Mouse (Mus musculus) brown adipose tissue, adult 24 weeks (tissue): Measurements from ENCODE around the gene Wnt7a. TPM values are rescaled to one million over a fixed set of nuclear protein-coding genes. Genes with fewer than 3 reads are reported as not detected.

Source experiments
- H3K27ac ChIP-seq: fragments of 200-500 bp; replicated peaks from 2 replicates; pipeline ENCODE4 v1.5.1; 2012; ENCODE audit warnings: low read depth, mild to moderate bottlenecking, low read length
- H3K4me1 ChIP-seq: fragments of 200-500 bp; 2 replicates; pipeline ENCODE4 v1.6.1; 2012; ENCODE audit warnings: low read length, mixed read lengths; ENCODE audit not compliant: control insufficient read depth, insufficient read depth, insufficient read length
- H3K4me3 ChIP-seq: fragments of 200-500 bp; 2 replicates; pipeline ENCODE4 v1.5.1; 2012; ENCODE audit warnings: low read depth, mild to moderate bottlenecking, low read length, moderate library complexity; ENCODE audit not compliant: insufficient read depth
- polyA plus RNA-seq: library from polyadenylated mRNA; stranded (reverse); fragments of >200 nt; gene quantifications from 2 replicates; pipeline ENCODE4 v1.2.4, GENCODE M21; 2012; ENCODE audit not compliant: missing spikeins, insufficient read depth, insufficient read length

The Wnt7a gene
- polyA plus RNA-seq, 1 experiment = not detected

DNA sequence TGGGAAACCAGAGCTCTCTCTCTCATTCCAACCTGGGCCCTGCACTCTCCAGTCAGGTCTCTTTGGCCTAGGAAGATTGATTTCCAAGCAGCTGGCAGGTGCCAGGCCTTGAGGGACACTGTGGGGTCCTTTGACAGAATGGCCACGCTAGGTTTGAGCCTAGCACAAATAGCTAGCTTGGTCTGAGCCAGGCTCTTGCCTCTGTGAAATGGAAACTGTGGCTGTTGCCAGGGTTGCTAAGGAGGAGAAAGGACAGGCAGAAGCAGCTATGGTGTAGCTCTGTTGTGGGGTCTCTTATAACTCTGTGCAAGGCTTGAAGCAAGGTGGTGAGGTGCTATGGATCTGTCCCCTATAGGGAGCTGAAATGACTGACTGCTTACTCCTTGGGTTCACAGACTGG lies 75.7 kb downstream of the Wnt7a start:
- Histone ChIP-seq H3K27ac (no peak overlapping the region), H3K4me3 (no peak overlapping the region), H3K4me1 (no peaks in the 10 kb centered on the region)

DNA sequence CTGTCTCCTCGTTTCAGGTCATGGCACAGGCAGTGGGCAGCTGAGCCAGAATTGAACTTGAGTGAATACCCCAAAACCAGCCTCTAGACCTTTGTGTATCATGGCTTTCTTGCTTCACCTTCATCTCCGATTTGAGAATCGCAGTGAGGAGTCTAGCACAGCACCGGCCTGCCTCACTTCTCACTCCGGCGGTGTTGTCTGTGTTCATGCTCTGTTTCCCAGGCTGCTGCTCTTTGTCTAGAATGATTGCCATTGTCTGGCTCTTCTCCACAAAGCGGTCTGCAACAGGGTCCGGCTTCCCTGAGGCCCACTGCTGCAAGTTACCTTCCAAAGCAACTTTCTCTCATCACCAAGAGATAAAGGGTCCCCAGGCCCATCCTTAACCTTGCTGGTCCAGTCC lies 79.3 kb downstream of the Wnt7a start:
- Histone ChIP-seq H3K4me1 (no peaks in the 10 kb centered on the region), H3K27ac (no peak overlapping the region), H3K4me3 (no peak overlapping the region)

DNA sequence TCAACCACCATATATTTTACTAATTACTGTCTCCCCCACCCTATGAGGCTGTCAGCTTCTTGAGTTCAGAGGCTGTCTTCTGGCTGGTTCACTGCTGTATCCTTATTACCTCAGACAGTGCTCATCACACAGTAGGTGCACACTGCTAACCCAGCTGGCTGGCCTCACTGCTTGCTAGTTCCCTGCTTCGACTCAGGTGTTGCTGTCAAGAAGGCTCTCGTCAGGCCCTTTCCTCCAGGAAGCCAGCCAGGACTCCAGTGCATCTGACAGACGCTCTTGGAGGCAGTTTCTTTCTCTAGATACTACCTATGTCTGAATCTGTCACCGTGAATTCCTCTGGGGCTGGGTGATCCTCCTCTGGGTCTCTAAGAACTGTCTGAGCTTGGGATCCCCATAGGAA lies 85.6 kb downstream of the Wnt7a start:
- H3K4me1 ChIP-seq = no peaks in the 10 kb centered on the region
- no peak overlapping the region for H3K27ac ChIP-seq
- H3K4me3 ChIP-seq = no peak overlapping the region

DNA sequence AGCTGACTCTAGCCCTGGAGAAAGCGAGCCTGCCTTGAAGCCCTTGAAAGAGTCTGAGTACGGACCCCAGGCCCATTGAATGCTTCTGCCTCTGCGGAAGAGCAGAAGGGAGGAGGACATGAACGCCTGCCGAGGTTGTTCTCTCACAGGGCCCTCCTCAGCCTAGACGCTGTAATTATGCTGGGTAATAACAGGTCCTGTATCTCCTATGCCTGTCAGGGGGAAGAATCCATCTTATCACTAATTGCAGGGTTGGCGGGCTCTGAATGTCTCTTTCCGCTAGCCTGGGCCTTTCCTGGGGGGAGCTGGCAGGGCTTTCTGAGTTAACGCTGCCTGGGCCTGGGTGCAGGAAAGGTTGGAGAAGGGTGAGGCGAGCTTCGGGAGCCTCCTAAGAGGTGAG lies 86.4 kb downstream of the Wnt7a start:
- no peak overlapping the region for H3K4me3 ChIP-seq
- H3K4me1 ChIP-seq = no peaks in the 10 kb centered on the region

DNA sequence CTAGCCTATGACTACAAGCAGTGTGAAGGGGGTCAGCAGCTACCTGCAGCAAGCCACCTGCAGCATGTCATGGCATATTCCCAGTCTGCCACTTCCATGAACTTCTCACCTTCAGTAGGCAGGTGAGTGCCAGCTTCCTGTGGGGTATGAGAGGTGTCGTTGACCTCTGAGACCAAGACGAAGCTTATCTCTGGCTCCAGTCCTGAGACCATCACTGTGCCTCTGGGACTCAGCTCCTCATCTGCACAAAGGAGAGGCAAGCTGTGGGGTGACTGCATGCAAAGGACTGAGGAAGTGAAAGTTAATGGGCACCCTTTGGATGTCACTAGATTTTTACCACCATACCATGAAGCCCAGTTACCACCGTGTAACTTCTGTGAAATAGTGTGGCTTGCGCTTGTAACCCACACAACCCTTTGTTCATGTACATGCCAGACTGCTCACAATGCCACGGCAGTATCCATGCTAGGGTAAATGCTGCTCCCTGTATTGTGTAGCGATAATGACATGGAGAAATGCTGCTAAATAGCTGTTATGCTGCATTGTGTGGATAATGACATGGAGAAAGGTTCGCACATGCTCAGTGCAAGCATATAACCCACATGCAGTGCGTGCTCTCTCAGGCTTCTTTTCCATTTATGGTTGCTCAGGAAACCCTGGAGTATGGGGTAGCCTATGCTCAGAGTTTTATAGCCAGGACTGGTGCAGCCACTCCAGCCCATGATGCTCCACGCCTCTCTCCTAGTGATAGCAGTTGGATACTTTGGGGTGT lies 89.0 kb downstream of the Wnt7a start:
- Histone ChIP-seq H3K4me1 (no peaks in the 10 kb centered on the region), H3K27ac (no peak overlapping the region), H3K4me3 (no peak overlapping the region)

More for the DNA sequence above, 86.4 kb downstream of the Wnt7a start:
- H3K27ac ChIP-seq = no peak overlapping the region

Other genes with a start within 250 kb of the Wnt7a start
- 17.0 and 19.2 TPM in 2 replicates for gene Fbln2, start 198.9 kb downstream of the Wnt7a start, polyA plus RNA-seq
- gene Chchd4, start 62.2 kb upstream of the Wnt7a start, polyA plus RNA-seq = 15.7 and 19.6 TPM in 2 replicates
- 33.9 and 34.2 TPM in 2 replicates for gene Tmem43, start 62.3 kb upstream of the Wnt7a start, polyA plus RNA-seq
- gene Xpc, start 104.5 kb upstream of the Wnt7a start, polyA plus RNA-seq = 8.6 and 15.5 TPM in 2 replicates
- gene Lsm3, start 104.6 kb upstream of the Wnt7a start, polyA plus RNA-seq = 50.9 and 64.4 TPM in 2 replicates